Mouse (Mus musculus) adrenal gland, postnatal 10 days (tissue): ENCODE measurements at regions not wholly inside any gene's neighbourhood (a gene's known extent, or its start where the extent isn't known, plus 50 kb on each side); places are given as distances from the start of the nearest gene placed in this dataset.

Experiments
- DNase-seq: peaks from one replicate; pipeline ENCODE4 v3.0.0; 2021; ENCODE audit warnings: mixed read lengths

GRCm38 (mm10) chr3:52859848-52860247, 157.2 kb downstream of the Cog6 start:
- DNase-seq: no peak

- DNase-seq: no peak
These were observed 157.7 kb downstream of the Cog6 start for GRCm38 (mm10) chr3:52859266-52859825.

DNA sequence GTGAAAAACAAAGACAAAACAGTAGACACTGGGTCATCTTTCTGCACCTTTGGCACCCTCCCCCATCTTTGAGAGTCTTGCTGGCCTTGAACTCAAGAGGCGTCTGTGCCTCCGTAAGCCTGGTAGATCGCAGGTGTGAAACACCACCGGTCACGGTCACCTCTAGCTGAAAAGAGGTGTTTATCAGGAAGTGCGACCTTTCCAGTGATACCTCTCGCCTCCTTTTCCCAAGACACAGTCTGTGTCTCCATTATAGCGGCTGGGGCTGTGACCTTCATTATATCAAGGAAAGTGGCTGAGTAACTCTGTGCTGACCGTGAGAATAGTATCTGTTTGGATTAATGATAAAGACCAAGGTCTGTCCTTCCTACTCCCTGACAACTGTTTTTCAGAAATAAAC, 158.8 kb downstream of the Cog6 start:
- DNase-seq: no peak

GRCm38 (mm10) chr3:52857076-52857475, 160.0 kb downstream of the Cog6 start:
- peak; percentile 22 for DNase-seq

- no peak for DNase-seq
These were observed 162.5 kb downstream of the Cog6 start for GRCm38 (mm10) chr3:52854560-52854959.

- DNase-seq: peak; percentile 26
These were observed 163.9 kb downstream of the Cog6 start for GRCm38 (mm10) chr3:52853126-52853525.

GRCm38 (mm10) chr3:52845166-52845565, 171.9 kb downstream of the Cog6 start:
- DNase-seq: no peak

- peak; percentile 91 for DNase-seq
These were observed 173.0 kb downstream of the Cog6 start for GRCm38 (mm10) chr3:52843998-52844397.

DNA sequence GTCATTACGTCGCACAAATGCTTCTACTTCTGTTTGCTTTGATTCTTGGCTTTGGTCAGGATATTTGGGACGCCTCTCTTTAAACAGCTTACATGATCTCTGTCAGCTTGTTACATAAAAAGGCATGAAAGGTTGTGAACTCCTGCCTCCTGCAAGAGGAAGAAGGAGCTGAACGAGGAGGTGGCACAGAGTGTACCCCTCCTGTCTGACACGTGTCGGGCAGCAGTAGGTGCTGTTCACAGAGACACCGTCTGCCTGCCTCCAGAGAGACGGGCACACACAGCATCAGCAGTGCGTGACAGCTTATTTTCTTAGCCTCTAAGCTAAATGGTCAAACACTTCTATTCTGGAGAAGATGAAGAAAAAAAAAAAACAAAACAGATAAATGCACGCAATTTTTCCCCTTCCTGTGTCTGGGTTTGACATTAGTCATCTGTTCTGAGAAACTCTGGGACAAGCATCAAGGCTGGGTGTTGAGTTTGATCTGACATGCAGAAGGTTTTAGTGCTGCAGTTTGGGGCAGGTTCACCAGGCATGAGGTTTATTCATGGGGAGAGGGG, 174.1 kb downstream of the Cog6 start:
- DNase-seq: no peak

DNA sequence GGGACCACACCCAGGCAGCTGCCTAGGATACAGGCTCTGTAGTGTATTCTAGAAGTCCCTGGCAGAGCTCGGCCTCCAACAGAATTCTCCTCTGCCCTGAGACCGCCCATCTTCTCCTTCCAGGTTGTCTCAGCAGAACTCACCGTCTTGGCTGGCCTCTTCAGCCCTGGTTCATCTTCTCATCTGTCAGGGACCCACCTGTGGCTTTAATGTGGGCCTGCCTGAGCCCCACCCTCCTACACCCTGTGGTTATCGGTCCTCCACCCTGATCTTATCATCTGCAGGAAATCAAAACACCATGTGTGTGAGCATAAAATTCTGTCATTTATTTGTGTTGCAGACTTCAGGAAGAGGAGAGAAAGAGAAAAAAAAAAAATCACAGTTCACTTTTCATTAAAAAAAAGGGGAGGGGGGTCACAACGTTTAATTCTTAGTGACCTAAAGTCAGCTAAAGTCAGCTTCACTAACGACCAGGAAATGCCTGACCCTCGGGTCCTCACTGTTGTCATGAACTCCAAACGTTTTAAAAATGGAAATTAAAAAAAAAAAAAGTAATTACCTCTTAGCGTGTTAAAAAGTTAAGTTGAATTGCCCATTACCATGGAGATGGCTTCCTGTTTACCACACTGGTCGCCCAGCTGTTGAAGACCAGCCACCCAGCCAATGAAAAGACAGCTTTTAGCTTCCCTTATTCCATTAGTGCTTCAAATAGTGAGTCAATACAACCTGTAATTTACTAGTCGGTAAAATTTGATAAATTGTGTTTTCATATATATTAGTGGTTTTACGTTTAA, 176.7 kb downstream of the Cog6 start:
- no peak for DNase-seq

DNA sequence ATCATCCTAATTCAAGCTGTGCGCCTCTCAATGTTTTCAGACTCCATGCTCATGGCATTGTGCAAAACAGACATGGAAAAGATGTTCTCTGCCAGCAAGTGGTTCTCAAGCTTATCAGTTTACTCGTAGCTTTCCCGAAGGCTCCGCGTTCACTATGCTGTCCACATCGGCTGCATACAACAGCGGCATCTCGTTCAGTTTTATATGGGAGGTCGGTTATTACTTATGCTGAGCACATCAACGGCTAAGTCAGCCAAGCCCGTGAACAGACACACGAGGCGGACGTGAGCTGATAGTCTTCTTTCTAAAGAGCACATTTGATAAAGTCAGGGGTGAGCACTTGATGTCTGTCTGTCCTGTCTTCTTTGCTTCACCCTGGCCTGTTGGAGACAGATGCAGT, 179.0 kb downstream of the Cog6 start:
- DNase-seq: no peak

DNA sequence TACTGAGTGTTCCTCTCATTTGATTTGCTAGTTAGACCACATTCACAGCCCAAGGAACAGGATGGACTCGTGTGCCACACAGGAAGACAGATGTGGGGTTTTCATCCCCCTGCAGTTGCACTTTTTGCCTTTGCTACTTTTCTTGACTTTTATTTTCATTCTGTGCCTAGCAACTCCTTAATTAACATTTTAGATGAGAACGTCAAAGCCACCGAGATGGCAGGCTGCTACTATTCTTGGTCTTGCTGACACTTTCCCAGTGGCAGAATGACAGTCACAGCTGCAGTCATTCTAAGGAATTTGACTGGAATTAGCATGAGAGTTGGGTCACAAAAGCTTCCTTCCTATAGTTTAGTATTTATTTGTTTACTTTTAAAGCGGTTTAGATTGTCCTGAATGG, 179.5 kb downstream of the Cog6 start:
- DNase-seq: no peak

DNA sequence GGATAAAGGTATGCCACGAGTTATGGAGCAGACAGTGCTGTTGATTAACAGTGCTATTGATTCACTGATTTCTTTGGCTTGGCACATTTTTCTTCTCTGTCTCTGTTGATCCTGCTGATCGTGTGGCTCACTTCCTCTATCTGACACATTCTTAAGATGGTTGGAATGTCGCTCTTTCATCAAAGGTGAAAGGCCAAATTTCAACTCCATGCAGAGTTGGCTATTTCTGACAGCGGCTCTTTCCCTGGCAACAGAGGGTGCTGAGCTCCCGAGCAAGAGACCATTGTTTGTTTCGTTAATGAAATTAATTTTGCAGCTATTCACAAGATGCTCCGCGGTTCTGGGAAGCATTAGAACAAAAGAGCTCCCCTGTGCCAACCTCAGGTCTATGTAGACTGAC, 180.3 kb downstream of the Cog6 start:
- no peak for DNase-seq

GRCm38 (mm10) chr3:52832421-52832820, 184.6 kb downstream of the Cog6 start:
- DNase-seq: no peak

- no peak for DNase-seq
These were observed 185.1 kb downstream of the Cog6 start for GRCm38 (mm10) chr3:52831986-52832385.

DNA sequence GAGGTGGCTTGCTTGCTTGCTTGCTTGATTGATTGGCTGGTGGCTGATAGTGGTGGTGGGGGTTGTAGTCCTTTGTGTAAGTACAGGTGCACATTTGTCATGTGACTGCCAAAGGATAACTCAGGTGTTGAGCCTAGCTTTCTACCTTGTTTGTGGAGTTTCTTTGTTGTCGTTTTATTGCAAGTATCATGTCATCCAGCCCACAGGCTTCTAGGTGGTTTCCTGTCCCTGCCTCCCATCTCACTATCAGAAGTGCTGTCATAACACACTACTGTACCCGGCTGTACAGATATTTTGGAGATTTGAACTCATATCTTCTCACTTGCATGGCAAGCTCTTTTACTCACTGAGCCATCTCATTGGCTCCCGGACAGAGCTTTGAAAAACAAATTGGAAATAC, 186.9 kb downstream of the Cog6 start:
- DNase-seq: no peak

DNA sequence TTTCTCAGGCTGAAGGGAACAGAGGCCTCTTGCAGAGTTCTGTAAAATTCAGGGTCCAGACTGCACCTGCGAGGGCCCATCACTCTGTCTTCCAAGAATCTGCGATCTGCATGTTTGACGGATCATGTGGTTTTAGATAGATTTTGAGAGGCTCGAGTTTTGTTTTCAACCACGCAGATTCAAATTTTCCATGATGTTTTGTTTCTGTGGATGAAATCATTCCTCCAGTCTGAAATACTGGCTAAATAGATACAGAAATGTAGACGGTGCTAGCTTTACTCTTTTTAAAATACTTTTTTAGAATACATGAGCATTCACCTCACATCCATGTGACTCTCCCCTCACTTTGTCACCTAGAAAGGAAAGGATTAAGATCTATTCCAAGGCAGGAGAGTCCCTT, 188.0 kb downstream of the Cog6 start:
- no peak for DNase-seq

GRCm38 (mm10) chr3:52828473-52828872, 188.6 kb downstream of the Cog6 start:
- no peak for DNase-seq

GRCm38 (mm10) chr3:52822848-52823247, 194.2 kb downstream of the Cog6 start:
- DNase-seq: no peak

- no peak for DNase-seq
These were observed 195.6 kb downstream of the Cog6 start for GRCm38 (mm10) chr3:52821450-52821849.

DNA sequence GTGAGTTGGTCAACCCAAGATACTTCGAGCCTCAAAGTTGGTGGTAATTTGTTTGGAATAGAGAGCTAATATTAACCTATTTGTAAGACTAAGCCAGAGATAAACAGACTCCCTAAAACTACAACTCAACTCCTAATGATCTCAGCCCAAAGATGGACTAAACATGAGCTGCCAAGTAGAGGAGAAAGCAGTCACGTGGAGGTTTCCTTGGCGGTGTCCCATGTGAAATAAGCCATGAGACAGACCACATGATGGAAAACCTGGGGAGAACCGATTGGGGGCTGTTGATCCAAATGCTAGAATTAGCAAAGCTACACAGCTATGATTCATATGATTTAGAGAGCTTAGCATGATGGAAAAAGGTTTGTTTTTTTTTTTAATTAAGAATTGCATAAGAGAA, 198.6 kb downstream of the Cog6 start:
- DNase-seq: peak; percentile 30

GRCm38 (mm10) chr3:52817416-52817815, 199.6 kb downstream of the Cog6 start:
- peak; percentile 60 for DNase-seq

GRCm38 (mm10) chr3:52815497-52815896, 201.5 kb downstream of the Cog6 start:
- DNase-seq: no peak

GRCm38 (mm10) chr3:52802324-52802723, 214.7 kb downstream of the Cog6 start:
- DNase-seq: no peak
